Mouse (Mus musculus) brain, embryonic 14.5 days (tissue): ENCODE measurements around the gene Runx1.

ENCODE experiments used
- CTCF ChIP-seq: fragments of 200-500 bp; IDR thresholded peaks from 2 replicates; pipeline ENCODE4 v1.5.1; 2012; ENCODE audit warnings: inconsistent platforms, mild to moderate bottlenecking, moderate library complexity, borderline replicate concordance; ENCODE audit not compliant: insufficient read depth, insufficient read length; ENCODE audit errors: extremely low read depth
- POLR2A ChIP-seq: fragments of 200-500 bp; IDR thresholded peaks from 2 replicates; pipeline ENCODE4 v1.6.1; 2012; ENCODE audit warnings: mild to moderate bottlenecking, inconsistent platforms, borderline replicate concordance; ENCODE audit not compliant: poor library complexity, insufficient read depth, insufficient read length, severe bottlenecking; ENCODE audit errors: extremely low read depth

DNA sequence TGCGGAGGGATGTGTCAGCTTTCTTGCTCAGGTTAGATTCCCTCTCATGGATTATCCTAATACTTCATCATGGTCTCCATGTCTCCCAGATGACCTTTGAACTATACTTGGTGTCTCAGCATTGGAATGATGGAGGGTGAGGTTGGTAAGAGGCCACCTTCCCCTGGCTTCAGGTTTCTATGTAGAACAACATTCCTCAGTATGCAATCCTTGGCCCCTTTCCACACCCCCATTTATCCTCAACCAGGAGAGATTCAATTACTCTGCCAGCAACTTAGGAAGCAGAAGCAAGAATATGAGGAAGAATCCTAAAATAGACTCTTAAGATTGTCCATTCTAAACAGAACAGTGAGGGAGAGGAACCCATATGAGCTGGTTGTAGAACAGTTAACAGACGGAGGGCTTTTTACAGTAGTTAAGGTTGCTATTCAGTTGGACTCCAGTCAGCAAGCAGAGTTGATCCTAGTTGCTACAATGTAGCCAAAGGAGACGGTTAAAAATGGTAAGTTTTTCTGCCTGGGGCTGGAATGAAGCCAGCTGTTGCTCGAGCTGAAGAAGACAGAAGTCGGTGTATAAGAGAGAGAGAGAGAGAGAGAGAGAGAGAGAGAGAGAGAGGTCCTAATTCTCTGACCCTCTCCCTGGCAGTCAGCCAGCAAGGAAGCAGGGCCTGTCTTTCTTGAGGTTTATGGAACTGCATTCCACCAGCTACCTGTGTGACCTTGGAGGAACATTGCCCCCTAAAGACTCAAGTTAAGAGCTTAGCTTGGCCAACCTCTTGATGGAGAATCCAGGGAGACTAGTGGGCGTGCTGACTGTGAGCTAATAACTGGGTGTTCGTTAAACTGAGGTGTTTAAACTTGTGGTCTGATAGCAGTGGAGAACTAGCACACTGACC, 120.1 kb downstream of the Runx1 start:
- TF ChIP-seq POLR2A: no peak
- TF ChIP-seq CTCF: no peak
